Mouse (Mus musculus): ENCODE measurements at regions not wholly inside any gene's neighbourhood (a gene's known extent, or its start where the extent isn't known, plus 50 kb on each side); places are given as distances from the start of the nearest gene placed in this dataset.

DNA sequence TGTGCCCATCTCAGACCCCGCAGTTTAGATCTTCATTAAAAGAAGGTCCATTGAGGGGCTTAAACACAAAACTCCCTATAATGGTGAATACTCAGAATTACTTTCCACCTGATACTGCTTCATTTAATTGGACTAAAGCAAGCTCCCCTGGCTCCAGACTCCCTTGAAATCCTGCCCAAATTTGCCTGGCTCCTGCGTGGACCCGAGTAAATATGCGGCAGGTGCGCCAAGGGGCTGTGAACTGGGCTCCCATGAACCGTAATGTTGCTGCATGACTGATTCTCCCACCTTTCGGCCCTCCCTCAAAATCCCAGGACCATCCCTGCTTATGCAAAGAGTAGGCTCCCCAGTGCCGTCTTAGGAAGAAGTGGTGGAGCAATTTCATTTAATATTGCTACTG, 573.7 kb downstream of the Ccdc171 start:
- no peak for DNase-seq (ENCODE audit: low spot score in 2 of 2)

DNA sequence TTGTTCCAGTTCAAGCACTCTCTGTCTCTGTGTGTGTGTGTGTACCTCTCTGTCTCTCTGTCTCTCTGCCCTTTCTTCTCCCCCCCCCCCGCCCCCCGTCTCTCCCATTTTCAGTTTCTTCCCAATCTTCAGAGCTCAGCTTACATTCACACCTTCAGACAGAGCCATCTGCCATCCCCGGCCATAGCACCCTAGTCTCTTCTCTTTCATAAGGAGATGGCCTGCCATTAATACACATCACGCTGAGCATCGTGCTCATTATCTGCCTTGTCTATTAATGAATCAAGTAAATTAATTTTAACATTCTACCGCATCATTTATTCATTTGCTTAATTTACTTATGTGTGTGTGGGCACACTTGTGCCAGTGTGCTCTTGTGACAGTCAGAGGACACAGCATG, 573.2 kb downstream of the Bnc2 start:
- no peak for DNase-seq (ENCODE audit: low spot score in 2 of 2)

DNA sequence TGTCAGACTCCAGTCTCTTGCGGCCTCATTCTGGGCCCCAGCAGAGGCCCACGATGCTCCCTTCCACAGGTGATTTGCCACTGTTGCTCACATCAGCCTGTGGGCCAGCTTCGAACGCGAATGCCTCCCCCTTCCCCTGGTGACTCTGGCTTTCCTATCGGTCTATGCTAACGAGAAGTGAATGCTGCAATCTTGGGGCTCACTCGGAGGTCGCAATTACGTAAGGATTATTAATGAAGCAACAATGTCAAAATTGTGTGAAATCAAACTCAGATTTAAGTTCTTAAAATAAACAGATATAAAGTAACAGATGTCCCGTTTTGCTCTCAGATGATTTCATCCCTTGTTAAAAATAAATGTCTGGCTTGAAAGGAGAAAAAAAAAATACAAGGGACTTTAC, 572.3 kb downstream of the Bnc2 start:
- DNase-seq (ENCODE audit: low spot score in 2 of 2) = no peak

DNA sequence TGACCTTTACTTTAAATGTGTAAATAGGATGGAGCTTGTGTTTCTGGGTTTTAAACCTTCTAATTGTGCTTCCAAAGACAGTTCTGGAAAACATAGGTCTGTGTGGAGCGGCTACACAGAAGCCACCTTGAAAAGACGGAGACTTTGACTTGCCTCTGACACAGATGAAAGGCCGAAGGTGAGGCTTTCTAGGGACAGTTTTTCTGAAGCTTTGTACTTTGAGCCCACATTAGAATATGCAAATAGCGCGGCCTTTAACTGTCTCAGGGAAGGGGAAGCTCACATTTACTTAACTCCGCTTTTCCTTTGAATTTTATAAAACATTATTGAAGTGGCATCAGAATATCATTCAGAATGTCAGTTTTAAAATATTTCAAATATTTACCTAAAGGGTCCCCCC, 566.5 kb downstream of the Bnc2 start:
- DNase-seq (ENCODE audit: low spot score in 2 of 2) = no peak

DNA sequence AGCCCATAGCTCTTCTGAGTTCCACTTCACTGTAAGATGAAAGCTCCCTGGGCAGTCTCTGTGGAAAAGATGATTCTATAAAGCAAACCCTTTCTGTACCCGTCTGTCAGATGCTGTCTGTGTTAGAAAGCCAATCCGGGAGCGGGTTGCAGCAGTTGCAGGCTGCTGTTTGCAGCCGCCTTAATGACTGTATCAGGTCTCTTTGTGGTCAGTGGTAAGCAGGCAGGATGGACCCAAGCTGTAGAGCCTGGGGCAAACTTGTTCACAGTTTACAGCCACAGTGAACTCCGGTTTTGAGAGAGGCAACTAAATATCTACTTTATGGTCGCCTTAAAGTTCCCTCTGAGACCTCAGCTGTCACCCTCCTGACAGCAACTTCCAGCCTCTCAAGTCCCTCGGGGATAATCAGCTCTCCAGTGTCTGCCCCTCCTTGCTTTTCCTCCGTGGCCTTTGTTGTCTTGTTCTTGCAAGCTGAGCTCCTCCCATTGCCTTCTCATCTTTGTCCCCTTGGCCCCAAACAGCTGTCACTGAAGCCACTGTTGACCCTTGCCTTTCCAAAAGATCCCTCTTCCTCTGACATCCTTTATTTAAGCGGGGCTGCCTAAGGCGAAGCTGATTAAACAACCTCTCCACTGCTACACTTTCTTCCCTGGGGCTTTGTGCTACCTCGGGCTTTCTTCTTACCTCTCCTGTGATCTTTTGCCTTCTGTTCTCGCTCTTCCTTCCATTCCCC, 565.1 kb downstream of the Bnc2 start:
- no peak for DNase-seq (ENCODE audit: low spot score in 2 of 2)

DNA sequence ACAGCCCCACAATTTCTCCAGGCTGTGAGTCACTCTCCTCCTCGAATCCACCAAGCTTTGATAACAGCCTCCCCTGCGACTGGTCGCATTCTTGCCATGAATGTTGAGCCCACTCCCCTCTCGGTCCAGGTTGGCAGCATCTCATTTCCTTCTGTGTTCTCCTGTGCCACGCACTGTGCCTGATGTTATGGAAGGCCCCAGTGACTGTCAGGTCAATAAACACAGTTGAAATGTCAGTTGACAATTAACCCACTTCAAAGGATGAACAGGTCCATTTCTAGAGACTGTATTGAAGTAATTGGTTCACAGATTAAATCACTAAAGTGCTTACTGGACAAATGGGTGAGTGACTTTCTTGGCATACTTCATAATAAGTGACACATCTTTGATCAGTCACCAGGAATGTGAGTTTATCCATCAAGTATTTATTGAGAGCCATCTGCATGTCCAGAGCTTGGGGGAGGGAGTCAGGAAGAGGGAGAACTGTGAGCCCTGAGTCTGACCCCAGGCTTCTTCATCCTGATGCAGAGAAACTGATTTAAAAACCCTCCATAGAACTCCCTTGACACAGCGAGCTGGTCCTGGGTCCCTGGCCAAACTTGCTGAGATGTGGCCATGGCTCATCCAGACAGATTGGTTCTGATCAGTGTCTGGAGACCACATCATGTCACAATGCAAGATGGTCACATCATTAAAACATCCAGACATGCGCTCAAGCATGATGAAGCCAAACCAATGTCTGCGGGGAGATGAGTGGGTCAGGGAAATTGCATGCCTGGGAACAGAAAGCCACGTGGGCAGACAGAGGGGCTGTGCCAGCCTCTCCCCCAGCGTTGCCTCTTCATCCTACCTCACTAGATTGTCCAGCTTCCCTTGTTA, 560.7 kb downstream of the Bnc2 start:
- no peak for DNase-seq (ENCODE audit: low spot score in 2 of 2)

DNA sequence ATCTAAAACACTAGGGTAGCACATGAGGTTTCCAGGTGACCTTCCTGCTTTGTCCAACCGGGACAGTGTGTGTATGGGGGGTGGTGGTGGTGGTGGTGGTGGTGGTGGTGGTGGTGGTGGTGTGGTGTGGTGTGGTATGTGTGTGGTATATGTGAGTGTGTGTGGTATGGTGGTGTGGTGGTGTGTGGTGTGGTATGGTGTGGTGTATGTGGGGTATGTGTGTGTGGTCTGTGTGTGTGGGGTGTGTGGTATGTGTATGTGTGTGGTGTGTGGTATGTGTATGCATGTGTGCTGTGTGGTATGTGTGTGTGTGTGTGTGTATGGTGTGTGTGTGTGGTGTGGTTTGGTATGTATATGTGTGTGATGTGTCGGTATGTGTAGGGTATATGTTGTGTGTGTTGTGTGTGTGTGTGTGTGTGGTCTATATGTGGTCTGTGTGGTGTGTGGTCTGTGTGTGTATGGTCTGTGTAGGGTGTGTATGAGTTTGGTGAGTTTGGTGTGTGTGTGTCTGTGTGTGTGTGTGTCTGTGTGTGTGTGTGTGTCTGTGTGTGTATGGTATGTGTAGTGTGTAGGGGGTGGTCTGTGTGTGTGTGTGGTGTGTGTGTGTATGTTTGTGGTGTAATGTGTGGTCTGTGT, 556.7 kb downstream of the Bnc2 start:
- DNase-seq (ENCODE audit: low spot score in 2 of 2) = no peak

DNA sequence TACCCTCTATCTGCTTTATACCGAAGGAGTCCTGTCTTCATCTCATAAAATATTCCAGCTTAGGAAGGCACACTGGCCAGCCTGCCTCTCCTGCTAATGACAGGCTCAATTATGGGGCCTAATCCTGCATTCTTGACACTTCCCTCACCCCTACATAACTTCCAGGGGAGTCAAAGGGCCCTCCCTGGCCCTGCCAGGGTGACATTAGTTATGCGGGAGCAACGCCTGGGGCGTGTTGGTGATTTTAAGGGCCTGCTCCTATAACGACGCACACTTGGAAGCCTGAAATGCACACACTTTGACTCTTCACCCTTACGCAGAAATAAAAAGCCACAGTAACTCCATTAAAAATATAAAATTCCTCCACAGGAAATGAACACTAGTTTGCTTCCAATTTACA, 555.5 kb downstream of the Bnc2 start:
- DNase-seq (ENCODE audit: low spot score in 2 of 2) = no peak

DNA sequence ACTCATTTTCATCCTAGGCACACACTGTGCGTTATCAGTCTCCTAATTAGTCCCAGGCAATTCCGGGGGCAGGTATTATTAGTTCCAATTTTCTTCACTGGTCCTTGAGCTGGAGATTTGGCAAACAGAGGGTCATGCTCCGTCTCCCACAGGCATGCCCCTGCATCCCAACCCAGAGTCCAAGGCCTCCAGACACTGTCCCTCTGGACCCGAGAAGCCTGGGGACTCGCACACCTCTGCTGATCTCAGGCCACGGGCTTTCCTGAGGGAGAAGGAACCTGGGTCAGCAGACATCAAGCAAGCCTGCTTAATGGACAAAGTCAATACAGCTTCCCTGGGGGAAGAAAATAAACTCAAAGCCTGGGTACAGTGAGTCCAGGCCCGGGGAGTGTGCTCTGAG, 554.7 kb downstream of the Bnc2 start:
- DNase-seq (ENCODE audit: low spot score in 2 of 2) = no peak

DNA sequence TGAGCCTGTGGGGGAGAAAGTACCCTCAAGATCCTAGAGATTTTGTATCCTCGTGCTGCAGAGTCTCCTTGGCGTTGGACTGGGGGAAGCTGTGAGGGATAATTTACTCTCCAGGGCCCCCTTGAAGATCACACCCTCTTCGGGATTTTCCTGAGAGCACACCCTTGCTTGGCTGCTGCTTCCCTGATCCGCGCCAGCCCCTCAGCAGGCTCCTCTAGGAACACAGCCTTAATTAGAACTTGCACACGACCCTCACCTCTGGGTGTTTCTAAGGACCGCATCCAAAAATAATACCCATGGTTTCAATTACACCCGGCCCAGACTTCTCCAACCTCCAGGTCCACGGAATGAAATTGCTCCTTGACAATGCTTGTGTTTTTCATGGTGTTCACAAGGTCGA, 553.6 kb downstream of the Bnc2 start:
- no peak for DNase-seq (ENCODE audit: low spot score in 2 of 2)

DNA sequence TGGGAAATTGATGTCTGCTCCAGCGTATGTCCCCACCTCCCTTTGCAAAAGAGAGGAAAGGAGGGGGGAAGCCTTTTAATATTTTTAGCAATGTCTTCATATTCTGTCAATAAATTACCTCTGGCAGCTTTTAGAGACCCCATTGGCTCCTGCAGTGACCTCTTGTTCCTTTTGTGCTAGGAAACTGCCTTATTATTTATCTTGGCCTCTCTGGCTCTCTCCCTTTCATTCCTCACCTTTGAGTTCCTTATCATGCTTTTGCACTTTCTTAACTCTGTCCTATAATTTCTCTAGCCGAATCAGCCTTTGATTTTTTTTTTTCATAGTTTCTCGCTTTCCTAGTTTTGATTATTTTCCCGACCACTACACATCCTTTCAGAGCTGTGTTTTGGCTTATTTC, 548.7 kb downstream of the Bnc2 start:
- no peak for DNase-seq (ENCODE audit: low spot score in 2 of 2)

DNA sequence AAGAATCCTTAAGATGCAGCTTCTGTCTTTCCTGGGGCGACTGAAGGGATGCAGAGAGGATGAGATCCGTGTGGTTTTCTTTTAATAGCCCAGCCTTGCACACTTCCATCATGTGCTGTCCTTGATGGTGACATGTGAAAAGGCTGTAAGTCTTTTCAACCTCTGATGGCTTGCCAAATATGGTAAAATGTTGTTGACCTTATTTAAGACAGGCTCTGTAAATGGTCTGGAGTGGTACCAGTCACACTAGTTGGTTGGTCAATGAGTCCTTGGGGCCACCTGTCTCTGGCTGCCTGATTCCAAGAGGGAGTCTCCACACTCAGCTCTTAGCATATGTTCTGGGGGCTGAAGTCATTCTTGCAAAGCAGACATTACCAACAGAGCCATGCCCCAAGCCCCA, 547.7 kb downstream of the Bnc2 start:
- no peak for DNase-seq (ENCODE audit: low spot score in 2 of 2)

DNA sequence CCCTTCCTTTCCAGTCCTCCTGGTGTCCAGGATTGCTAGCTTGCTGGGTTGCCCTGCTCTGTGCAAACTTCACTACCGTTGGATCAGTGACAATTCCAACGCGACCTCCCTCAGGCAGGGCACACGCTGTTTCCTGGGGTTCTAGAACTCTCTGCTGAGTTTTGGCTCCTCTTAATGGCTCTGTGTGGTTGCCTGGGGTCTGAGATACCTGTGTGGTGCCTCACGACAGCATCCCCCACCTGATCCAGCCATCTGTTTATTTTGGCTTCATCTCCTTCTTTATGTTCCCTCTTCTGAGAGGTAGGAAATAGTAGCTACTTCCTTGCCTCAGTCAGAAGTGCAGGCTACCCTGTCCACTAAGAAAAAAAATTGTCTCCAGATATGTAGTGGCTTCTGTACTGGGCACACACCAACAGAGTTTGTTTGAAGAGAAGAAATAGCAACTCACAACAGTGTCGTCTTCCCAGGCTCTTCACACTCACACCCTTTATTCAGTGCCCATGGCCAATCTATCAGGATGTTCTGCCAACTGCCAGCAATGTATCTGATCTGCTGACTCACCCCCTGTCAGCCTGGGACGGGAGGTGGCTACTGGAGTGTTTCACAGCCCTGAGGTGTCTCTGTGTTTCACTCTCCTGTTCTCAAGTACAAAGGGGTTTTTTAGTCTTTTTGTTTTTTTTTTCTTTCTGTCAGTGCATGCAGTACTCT, 544.1 kb downstream of the Bnc2 start:
- DNase-seq (ENCODE audit: low spot score in 2 of 2) = no peak

DNA sequence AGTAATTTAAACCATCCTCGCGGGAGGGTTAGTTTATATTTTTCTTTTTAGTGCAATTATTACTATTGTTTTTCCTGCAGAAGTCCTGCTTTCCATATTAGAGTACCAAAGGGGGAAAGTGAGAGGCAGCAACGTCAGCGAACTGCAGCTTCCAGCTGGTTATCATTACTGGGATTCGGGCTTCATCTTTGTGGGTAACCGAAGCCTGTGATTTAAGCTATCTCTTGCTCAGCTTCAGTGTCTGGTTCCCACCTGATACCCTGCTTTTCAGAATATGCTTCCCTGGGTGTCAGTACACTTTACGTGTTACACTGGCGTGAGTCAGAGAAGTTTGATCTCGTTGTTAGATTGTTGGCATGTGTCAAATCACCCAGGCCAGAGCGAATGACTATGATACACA, 539.3 kb downstream of the Bnc2 start:
- DNase-seq (ENCODE audit: low spot score in 2 of 2) = no peak

DNA sequence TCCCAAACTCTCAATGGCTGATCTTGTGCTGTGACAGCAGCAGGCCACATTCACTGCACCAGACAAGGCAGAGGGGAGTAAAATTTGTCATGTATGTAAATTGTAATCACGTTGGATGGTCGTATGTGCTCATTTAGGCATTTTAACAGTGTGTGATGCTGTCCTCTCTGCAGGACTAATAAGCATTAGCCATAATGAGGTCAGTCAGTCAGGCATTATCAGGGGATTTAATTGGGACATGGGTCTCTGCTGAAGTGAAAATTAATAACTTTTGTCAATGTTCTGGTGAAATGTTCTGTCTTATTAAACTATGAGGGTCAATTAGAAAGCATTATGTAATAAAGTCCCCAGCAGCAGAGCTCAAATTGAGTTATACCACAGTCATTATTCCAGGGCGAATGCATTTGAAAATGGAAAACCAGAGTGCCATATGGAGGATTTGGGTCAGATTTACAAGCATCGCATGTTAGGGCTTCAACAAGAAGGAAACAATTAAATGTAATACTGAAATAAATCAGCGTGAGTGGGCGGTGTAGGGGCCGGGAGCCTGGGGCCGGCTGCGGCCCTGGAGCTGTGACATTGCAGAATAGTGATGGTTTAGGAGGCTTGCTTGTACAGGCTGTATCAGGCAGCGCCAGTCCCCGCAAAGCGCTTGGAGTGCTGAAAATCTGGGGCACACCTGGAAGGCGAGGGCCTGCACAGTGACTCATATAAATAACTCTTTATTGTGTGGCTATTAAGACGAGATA, 537.7 kb downstream of the Bnc2 start:
- no peak for DNase-seq (ENCODE audit: low spot score in 2 of 2)

DNA sequence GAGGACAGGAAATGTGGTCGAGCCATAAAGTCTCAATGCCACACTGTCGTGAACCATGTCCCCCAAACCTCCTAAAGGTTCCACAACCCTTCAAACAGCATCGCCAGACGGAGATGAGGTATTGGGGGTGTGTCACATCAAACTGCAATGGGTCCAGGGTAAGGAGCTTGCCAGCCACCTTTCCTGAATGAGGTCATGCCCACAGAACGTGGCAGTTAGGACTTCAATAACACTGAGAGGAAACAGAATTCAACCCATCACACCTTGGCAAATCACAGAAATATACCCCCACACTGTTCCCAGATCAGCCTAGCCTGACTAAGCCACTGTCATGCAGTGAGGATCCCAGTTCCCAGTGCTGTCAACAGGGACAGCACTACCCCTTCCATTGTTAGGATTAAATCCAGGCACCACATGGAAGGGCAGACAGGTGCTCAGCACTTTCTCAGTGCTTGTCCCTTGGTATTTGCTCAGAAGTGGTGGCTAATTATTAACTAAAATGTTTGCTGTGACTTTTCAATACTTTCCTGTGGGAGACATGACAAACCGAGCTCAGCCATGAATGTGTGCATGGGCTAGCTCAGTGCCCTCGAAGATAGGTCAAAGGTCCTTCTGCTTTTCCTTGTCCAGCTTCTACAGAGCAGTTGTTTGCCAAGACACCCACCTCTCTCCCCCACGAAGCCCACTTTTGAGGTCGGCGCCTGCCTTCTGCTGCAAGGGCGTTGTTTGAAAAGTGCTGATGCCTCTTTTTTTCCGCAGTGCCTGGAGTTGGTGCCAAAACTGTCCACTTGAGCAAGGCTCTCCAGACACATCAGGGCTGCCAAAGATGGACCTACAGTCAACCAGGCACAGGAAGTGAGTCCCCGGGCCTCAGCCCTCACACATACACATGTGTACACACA, 525.7 kb downstream of the Bnc2 start:
- no peak for DNase-seq (ENCODE audit: low spot score in 2 of 2)

DNA sequence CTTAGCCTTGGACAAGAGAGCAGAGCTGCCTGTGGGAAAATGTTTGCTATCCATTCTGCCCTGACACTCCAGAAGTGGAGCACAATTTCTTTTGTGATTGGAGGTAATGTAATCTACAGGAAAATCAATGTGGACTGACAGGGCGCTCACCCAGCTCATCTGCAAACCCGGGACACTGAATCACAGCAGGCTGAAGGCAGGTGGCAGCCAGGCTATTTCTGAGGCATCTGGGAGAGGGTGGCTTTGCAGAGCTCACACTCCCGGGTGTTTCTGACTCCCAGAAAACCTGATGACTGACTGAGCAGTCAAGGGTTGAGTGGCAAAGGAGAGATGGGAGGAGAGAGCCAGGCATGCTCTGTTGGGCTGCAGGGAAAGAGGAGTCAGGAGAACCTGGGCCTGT, 524.4 kb downstream of the Bnc2 start:
- DNase-seq (ENCODE audit: low spot score in 2 of 2) = no peak

DNA sequence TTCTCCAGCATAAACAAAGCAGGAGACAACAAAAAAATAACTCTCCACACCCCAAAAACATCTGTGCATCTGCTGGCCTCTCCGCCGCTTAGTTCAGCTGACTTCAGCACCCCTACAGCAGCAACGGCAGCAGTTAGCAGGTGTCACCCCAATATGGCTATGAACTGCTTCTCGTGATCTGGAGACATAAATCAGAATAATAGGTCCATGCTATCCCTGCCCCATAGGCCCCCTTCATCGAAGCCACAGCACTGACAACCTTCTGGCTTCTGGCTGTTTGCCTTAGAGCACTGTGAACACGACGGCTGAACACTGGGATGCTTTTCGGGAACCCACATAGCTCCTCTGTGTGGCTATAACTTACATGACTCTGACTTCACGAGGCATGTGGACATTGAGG, 523.8 kb downstream of the Bnc2 start:
- no peak for DNase-seq (ENCODE audit: low spot score in 2 of 2)

DNA sequence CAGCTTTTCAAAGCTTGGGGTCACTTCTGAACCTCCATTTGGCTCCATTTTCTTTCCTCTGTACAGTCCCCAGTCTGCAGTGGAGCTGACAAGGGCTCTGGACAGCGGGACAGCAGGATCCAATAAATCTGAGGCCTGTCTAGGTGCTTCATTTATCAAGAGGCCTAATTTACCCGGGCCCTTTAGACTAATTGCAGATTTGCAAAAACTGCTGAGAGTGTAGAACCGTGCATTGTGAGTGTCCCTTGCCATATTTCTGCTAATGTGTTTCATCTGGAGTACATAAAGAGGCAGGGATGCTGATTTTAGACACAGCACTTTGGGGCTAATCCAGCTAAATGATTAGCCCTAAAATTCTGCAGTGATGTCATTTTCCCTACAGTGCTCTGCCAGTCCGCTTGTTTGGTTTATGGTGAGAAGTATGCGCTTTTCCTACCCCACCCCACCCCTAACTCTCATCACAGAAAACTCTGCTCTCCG, 523.1 kb downstream of the Bnc2 start:
- no peak for DNase-seq (ENCODE audit: low spot score in 2 of 2)

DNA sequence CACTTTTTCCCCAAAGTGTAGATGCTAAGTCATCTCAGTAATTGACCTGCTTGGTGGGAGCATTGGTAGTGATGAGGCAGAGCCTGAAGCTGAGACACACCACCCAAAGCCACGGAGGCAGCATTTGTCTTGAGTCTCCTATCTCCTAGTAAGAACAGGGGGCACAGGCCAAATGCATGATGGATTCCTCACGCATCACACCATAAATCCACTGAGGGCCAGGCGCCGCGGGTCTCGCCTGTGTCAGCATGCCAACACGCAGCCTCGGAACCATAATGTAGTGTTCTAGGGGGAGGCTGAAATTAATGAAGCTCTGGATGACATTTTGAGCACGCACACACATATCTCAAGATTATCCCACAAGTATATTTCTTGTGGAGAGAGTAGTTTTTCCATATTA, 521.5 kb downstream of the Bnc2 start:
- DNase-seq (ENCODE audit: low spot score in 2 of 2) = no peak

All from layer of hippocampus, adult 8-10 months (tissue).